Mouse (Mus musculus) embryonic facial prominence, embryonic 12.5 days (tissue): ENCODE measurements at regions not wholly inside any gene's neighbourhood (a gene's known extent, or its start where the extent isn't known, plus 50 kb on each side); places are given as distances from the start of the nearest gene placed in this dataset.

ENCODE experiments used
- ATAC-seq: fragments of 200-750 bp; cut with Nextera tagmentation; 2 replicates; pipeline ENCODE4 v1.8.0; 2017; ENCODE audit not compliant: insufficient number of reproducible peaks, insufficient read depth, low FRiP score, low TSS enrichment
- H3K27ac ChIP-seq: fragments of 300-500 bp; sonication (generic); 2 replicates; pipeline ENCODE4 v1.5.1; 2016; ENCODE audit warnings: mild to moderate bottlenecking
- H3K27me3 ChIP-seq: fragments of 300-500 bp; sonication (generic); 2 replicates; pipeline ENCODE4 v1.6.1; 2016; ENCODE audit warnings: mild to moderate bottlenecking, moderate library complexity
- H3K36me3 ChIP-seq: fragments of 300-500 bp; sonication (generic); 2 replicates; pipeline ENCODE4 v1.6.1; 2016; ENCODE audit warnings: mild to moderate bottlenecking
- H3K4me1 ChIP-seq: fragments of 300-500 bp; sonication (generic); 2 replicates; pipeline ENCODE4 v1.6.1; 2016
- H3K4me2 ChIP-seq: fragments of 300-500 bp; sonication (generic); replicated peaks from 2 replicates; pipeline ENCODE4 v1.6.1; 2016; ENCODE audit warnings: mild to moderate bottlenecking, moderate library complexity
- H3K4me3 ChIP-seq: fragments of 300-500 bp; sonication (generic); 2 replicates; pipeline ENCODE4 v1.5.1; 2016; ENCODE audit warnings: mild to moderate bottlenecking
- H3K9ac ChIP-seq: fragments of 300-500 bp; sonication (generic); 2 replicates; pipeline ENCODE4 v1.6.1; 2016; ENCODE audit warnings: mild to moderate bottlenecking, moderate library complexity
- H3K9me3 ChIP-seq: fragments of 300-500 bp; sonication (generic); 2 replicates; pipeline ENCODE4 v1.6.1; 2016; ENCODE audit warnings: mild to moderate bottlenecking, moderate library complexity
- WGBS: fragments of 180-500 bp; shearing (Covaris S2); methylation state at CpG from one replicate; pipeline ENCODE4 v1.1.7; 2016; 5-methylcytosine and 5-hydroxymethylcytosine counted together

DNA sequence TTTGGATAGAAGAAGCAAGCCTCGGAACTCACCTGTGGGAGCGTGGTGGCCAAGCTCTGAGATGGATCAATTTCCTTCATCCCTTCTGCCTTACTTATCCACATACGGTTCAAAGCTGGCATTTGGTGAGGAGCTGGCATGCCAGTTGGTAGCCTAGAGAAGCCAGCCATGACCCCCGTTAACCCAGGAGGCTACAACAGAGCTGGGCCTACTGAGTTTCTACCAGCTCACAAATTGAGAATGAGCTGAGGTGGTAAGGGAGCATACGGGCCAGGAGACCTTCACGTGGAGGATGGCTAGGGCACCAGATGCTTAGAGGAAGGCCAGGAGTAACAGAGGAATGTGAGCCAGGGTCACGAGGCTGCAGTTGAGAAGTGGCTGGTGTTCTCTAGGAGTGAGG, 139.2 kb downstream of the Slc38a4 start:
- Histone ChIP-seq H3K9ac (no peak overlapping the region), H3K4me2 (no peak overlapping the region), H3K4me1 (no peaks in the 10 kb centered on the region), H3K4me3 (no peak overlapping the region), H3K27ac (no peak overlapping the region), H3K27me3 (no peaks in the 10 kb centered on the region), H3K9me3 (no peaks in the 10 kb centered on the region), H3K36me3 (no peaks in the 10 kb centered on the region)
- 84% methylated on average over 7 of the region's 7 CpGs for WGBS
- no peak for ATAC-seq

DNA sequence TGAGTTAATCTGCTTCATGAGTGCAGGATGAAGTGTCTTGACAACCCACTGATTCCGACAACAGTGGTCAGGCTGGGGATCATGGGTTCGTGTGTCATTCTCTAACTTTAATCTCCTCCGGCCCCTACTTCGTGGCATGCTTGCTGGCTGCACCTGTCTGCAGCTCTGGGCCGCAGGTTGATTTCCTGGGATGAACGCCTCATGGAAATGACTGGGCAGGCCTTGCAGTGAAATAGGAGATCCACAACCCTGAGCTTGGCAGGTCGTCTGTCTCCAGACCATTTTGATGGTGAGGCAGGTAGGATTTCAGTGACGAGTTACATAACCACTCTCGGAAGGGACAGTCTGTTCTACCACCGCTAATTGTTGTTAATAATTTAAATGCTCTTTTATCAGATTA, 140.2 kb downstream of the Slc38a4 start:
- no peak for ATAC-seq
- WGBS, result 72% methylated on average over 10 of the region's 10 CpGs
- no peak overlapping the region for H3K4me2 ChIP-seq
- H3K27ac ChIP-seq, result no peak overlapping the region
- H3K36me3 ChIP-seq, result no peaks in the 10 kb centered on the region
- H3K9me3 ChIP-seq, result no peaks in the 10 kb centered on the region
- no peak overlapping the region for H3K9ac ChIP-seq
- no peaks in the 10 kb centered on the region for H3K27me3 ChIP-seq
- no peak overlapping the region for H3K4me3 ChIP-seq
- no peaks in the 10 kb centered on the region for H3K4me1 ChIP-seq

DNA sequence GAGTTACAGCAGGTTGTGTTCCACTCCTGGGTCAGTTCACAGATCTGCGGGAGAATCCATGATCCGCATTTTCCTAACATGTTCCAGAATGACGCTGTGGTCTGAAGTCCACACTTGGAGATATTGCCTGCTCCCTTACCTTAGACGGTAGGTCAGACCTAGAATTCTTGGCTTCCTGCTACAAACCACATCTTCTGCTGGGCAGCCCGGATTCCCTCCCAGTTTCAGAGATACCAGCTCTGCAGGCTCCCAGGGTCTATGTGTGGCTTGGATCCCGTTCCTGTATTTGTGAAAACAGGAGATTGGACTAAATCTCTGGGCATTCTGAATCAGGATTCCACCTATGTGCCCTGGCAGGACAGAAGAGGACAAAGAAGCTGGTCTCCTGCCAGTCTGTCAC, 140.8 kb downstream of the Slc38a4 start:
- H3K9ac ChIP-seq, result no peak overlapping the region
- 90% methylated on average over 6 of the region's 6 CpGs for WGBS
- H3K27ac ChIP-seq, result no peak overlapping the region
- no peak overlapping the region for H3K4me2 ChIP-seq
- no peaks in the 10 kb centered on the region for H3K9me3 ChIP-seq
- ATAC-seq, result no peak
- no peak overlapping the region for H3K4me3 ChIP-seq
- no peaks in the 10 kb centered on the region for H3K4me1 ChIP-seq
- no peaks in the 10 kb centered on the region for H3K27me3 ChIP-seq
- H3K36me3 ChIP-seq, result no peaks in the 10 kb centered on the region

GRCm38 (mm10) chr15:96905520-96905919, 150.2 kb downstream of the Slc38a4 start:
- H3K4me3 ChIP-seq, result no peak overlapping the region
- WGBS, result 91% methylated on average over 4 of the region's 4 CpGs
- no peak overlapping the region for H3K4me2 ChIP-seq
- peaks cover 9% of the 10 kb centered on the region; the same call in 1 of the 2 replicates for H3K4me1 ChIP-seq
- no peak for ATAC-seq
- no peaks in the 10 kb centered on the region for H3K27me3 ChIP-seq
- H3K9me3 ChIP-seq, result 0 out of 2 replicates have a peak, but pooled peaks cover 6% of the 10 kb centered on the region
- H3K9ac ChIP-seq, result no peak overlapping the region
- no peak overlapping the region for H3K27ac ChIP-seq
- H3K36me3 ChIP-seq, result no peaks in the 10 kb centered on the region

GRCm38 (mm10) chr15:96903461-96903860, 152.3 kb downstream of the Slc38a4 start:
- 85% methylated on average over 3 of the region's 3 CpGs for WGBS
- no peak for ATAC-seq

DNA sequence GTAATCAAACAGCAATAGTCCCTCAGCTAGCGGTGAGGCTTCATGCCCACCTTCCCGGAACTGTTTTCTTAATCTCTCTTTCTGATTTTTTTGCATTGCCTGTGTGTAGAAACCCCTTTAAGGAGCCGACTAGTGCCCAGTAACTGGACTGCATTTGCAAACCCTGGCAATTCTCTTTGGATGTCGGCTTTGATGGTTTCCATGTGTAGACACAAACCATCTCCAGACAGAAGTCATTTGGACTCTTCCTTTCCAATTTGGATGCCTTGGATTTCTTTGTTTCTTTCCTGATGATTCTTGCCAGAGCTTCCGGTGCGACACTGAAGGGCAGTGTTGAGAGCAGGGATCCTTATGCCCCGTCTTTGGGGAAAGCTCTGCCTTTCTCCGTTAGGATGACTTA, 153.0 kb downstream of the Slc38a4 start:
- H3K36me3 ChIP-seq, result no peaks in the 10 kb centered on the region
- H3K9ac ChIP-seq, result no peak overlapping the region
- 52% methylated on average over 8 of the region's 8 CpGs for WGBS
- no peak overlapping the region for H3K4me3 ChIP-seq
- no peak overlapping the region for H3K4me2 ChIP-seq
- H3K9me3 ChIP-seq, result 0 out of 2 replicates have a peak, but pooled peaks cover 6% of the 10 kb centered on the region
- H3K27ac ChIP-seq, result no peak overlapping the region
- H3K4me1 ChIP-seq, result peaks cover 2% of the 10 kb centered on the region; the same call in 1 of the 2 replicates
- no peaks in the 10 kb centered on the region for H3K27me3 ChIP-seq
- ATAC-seq, result no peak

More at GRCm38 (mm10) chr15:96903461-96903860, 152.3 kb downstream of the Slc38a4 start:
- Histone ChIP-seq H3K9me3 (0 out of 2 replicates have a peak, but pooled peaks cover 6% of the 10 kb centered on the region), H3K36me3 (no peaks in the 10 kb centered on the region), H3K4me2 (no peak overlapping the region), H3K4me1 (peaks cover 5% of the 10 kb centered on the region; the same call in 1 of the 2 replicates), H3K27ac (no peak overlapping the region), H3K27me3 (no peaks in the 10 kb centered on the region), H3K4me3 (no peak overlapping the region), H3K9ac (no peak overlapping the region)

DNA sequence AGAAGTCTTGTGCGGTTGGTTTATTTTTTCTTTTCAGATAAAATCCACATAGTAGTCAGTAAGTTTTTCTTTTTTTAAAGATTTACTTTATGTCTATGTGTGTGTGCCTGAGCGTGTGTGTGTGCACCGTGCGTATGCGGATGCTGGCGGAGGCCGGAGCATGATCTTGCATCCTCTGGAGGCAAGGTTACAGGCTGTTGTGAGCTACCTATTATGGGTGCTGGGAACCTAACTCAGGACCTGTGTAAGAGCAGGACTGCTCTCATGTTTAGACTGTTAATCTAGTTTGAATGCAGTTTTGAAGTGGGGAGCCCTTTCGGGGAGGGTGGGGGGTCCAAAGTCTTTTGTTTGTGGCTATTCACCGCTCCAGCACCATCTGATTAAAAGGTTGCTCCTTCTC, 154.1 kb downstream of the Slc38a4 start:
- 0 out of 2 replicates have a peak, but pooled peaks cover 6% of the 10 kb centered on the region for H3K9me3 ChIP-seq
- no peak for ATAC-seq
- no peak overlapping the region for H3K4me3 ChIP-seq
- H3K4me1 ChIP-seq, result no peaks in the 10 kb centered on the region
- WGBS, result 94% methylated on average over 9 of the region's 9 CpGs
- no peak overlapping the region for H3K27ac ChIP-seq
- H3K9ac ChIP-seq, result no peak overlapping the region
- H3K36me3 ChIP-seq, result no peaks in the 10 kb centered on the region
- H3K4me2 ChIP-seq, result no peak overlapping the region
- H3K27me3 ChIP-seq, result no peaks in the 10 kb centered on the region

DNA sequence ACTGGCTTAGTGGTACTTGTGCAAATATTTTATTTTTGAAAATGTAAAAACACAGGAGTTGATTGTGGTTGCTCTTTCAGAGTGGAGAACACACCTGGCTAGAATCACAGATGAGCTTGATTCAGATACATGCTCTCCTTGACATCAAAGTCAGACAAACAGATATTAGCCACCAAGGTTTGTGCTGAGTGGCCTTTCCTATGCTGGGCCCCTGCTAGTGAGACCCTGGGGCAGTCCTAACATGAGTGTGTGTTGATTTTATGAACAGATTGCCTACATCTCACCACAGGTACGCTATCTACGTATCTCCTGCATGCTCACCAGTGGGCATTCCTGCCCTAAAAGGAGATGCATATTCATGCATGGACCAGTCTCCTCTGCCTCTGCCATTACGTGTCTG, 157.5 kb downstream of the Slc38a4 start:
- no peaks in the 10 kb centered on the region for H3K27me3 ChIP-seq
- H3K36me3 ChIP-seq, result no peaks in the 10 kb centered on the region
- no peak overlapping the region for H3K4me3 ChIP-seq
- WGBS, result 89% methylated on average over 3 of the region's 3 CpGs
- ATAC-seq, result no peak
- H3K4me2 ChIP-seq, result no peak overlapping the region
- H3K4me1 ChIP-seq, result no peaks in the 10 kb centered on the region
- no peak overlapping the region for H3K9ac ChIP-seq
- H3K9me3 ChIP-seq, result no peaks in the 10 kb centered on the region
- H3K27ac ChIP-seq, result no peak overlapping the region

- no peaks in the 10 kb centered on the region for H3K27me3 ChIP-seq
- H3K36me3 ChIP-seq, result no peaks in the 10 kb centered on the region
- H3K9me3 ChIP-seq, result no peaks in the 10 kb centered on the region
- H3K4me2 ChIP-seq, result no peak overlapping the region
- no peak overlapping the region for H3K27ac ChIP-seq
- no peak for ATAC-seq
- H3K4me3 ChIP-seq, result no peak overlapping the region
- 75% methylated on average over 10 of the region's 10 CpGs for WGBS
- H3K4me1 ChIP-seq, result 0 out of 2 replicates have a peak, but pooled peaks cover 4% of the 10 kb centered on the region
- H3K9ac ChIP-seq, result no peak overlapping the region
Observed at GRCm38 (mm10) chr15:96884901-96885300, 170.9 kb downstream of the Slc38a4 start.

GRCm38 (mm10) chr15:96883754-96884153, 172.0 kb downstream of the Slc38a4 start:
- H3K27me3 ChIP-seq, result no peaks in the 10 kb centered on the region
- 0 out of 2 replicates have a peak, but pooled peaks cover 4% of the 10 kb centered on the region for H3K4me1 ChIP-seq
- no peak overlapping the region for H3K9ac ChIP-seq
- 81% methylated on average over 10 of the region's 10 CpGs for WGBS
- H3K4me2 ChIP-seq, result no peak overlapping the region
- no peak overlapping the region for H3K27ac ChIP-seq
- H3K36me3 ChIP-seq, result no peaks in the 10 kb centered on the region
- no peaks in the 10 kb centered on the region for H3K9me3 ChIP-seq
- H3K4me3 ChIP-seq, result no peak overlapping the region
- no peak for ATAC-seq

GRCm38 (mm10) chr15:96882211-96882610, 173.5 kb downstream of the Slc38a4 start:
- no peak overlapping the region for H3K27ac ChIP-seq
- H3K4me2 ChIP-seq, result no peak overlapping the region
- H3K4me1 ChIP-seq, result 0 out of 2 replicates have a peak, but pooled peaks cover 4% of the 10 kb centered on the region
- no peaks in the 10 kb centered on the region for H3K27me3 ChIP-seq
- no peak for ATAC-seq
- H3K4me3 ChIP-seq, result no peak overlapping the region
- H3K36me3 ChIP-seq, result no peaks in the 10 kb centered on the region
- no peak overlapping the region for H3K9ac ChIP-seq
- no peaks in the 10 kb centered on the region for H3K9me3 ChIP-seq
- WGBS, result 82% methylated on average over 14 of the region's 14 CpGs

GRCm38 (mm10) chr15:96881519-96882170, 174.1 kb downstream of the Slc38a4 start:
- Histone ChIP-seq H3K27ac (0 out of 2 replicates have a peak overlapping the region, but pooled peaks have one; percentile 30), H3K36me3 (no peaks in the 10 kb centered on the region), H3K4me1 (peaks cover 8% of the 10 kb centered on the region; the same call in 1 of the 2 replicates), H3K4me3 (no peak overlapping the region), H3K4me2 (no peak overlapping the region), H3K27me3 (no peaks in the 10 kb centered on the region), H3K9ac (no peak overlapping the region), H3K9me3 (no peaks in the 10 kb centered on the region)
- 63% methylated on average over 9 of the region's 9 CpGs for WGBS
- no peak for ATAC-seq
